In the genomic region with DNA sequence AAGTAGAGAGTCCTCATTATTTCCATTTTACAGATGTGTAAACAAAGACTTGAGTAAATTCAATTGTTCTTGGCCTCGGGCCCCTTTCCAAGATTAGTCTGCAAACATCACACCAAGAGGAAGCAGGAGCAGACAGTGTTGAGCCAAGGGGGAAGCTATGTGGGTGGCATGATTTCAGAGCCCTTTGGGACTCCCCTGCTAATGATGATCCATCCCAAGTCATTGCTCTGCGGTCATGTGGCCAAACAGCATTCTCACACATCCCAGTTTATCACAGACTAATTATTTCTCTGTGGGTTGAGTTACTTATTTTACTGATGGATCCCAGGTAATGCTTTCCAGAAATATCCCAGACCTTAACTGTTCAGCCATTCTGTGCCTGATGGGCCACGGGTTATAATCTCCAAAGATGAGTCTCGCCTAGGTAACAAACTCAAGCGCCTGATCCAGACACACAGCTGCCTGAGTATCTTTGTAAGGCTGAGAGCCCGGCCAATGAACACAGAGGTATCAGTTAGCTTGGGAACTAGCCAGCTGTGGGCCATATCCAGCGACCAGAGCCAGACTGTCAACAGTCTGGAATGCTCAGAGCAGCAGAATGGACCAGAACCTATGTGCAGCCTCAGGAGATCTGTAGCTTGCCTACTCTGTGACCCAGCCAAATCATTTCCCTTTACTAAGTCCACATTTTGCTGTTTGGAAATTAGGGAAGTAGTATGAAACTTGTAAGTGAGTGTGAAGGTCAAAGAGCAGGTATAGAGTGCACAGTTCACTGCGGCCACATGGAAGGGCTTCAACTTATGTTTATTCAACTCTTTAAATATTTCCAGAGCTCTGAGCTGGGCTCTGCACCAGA, we compare ENCODE assay signal across 9 mouse cellular contexts.
DNase-seq lines count a peak whose midpoint lies in the region; ATAC-seq and TF ChIP-seq lines count a peak whose summit lies in the region.
"Had no signal": no experiment of that assay in that cellular context is flagged by ENCODE, and none has a peak within 500 bp of the region (broad histone marks: within the 10 kb centered on the region; RNA-seq: fewer than 3 reads in every experiment).

No protein-coding gene starts in this region.

- H3K9ac ChIP-seq in intestine, embryonic 14.5 days (ENCODE audit: low read length), result no peak overlapping the region
- no peak overlapping the region for H3K9ac ChIP-seq in intestine, postnatal 0 days (ENCODE audit: low read depth, low read length)

- intact Hi-C loops in left cerebral cortex, postnatal 36 days (cut with DNase I), result no loop called here

- H3K4me1 ChIP-seq in intestine, embryonic 14.5 days (replicated peaks; ENCODE audit: control insufficient read depth, insufficient read depth, low read length), result peaks cover 37% of the 10 kb centered on the region
- H3K4me1 ChIP-seq in intestine, postnatal 0 days (replicated peaks; ENCODE audit: control insufficient read depth, insufficient read depth, low read length), result 0 out of 2 replicates have a peak, but pooled peaks cover 8% of the 10 kb centered on the region

- TF ChIP-seq CTCF in intestine, postnatal 0 days (IDR thresholded peaks at IDR 0.05; ENCODE audit: low read depth), result no peak

- DNase-seq in intestine, embryonic 14.5 days (ENCODE audit: low spot score), result no peak
- DNase-seq in gastrocnemius, adult 18-20 months (ENCODE audit: low spot score), result peak; percentile 75
- DNase-seq in heart, postnatal 4 days, result peak; percentile 71
- DNase-seq in lung, postnatal 25 days (ENCODE audit: low spot score), result peak; percentile 62
- DNase-seq in left cerebral cortex, adult 8-10 months (ENCODE audit: low spot score in 2 of 2), result no peak
- DNase-seq in MN1 (ENCODE audit: low spot score), result no peak
- no peak for DNase-seq in left cerebral cortex, postnatal 36 days (ENCODE audit: low spot score in 2 of 2)

- H3K27ac ChIP-seq in intestine, embryonic 14.5 days (ENCODE audit: low read depth), result peak overlapping the region; percentile 29; the same call in 1 of the 2 replicates
- no peak overlapping the region for H3K27ac ChIP-seq in intestine, postnatal 0 days (ENCODE audit: low read depth, low read length)

- H3K9me3 ChIP-seq in intestine, embryonic 14.5 days (ENCODE audit: control insufficient read depth, low read length), result no peaks in the 10 kb centered on the region
- H3K9me3 ChIP-seq in intestine, postnatal 0 days (ENCODE audit: control insufficient read depth), result no peaks in the 10 kb centered on the region

- H3K36me3 ChIP-seq in intestine, embryonic 14.5 days (ENCODE audit: control insufficient read depth, insufficient read depth, low read length), result no peaks in the 10 kb centered on the region
- H3K36me3 ChIP-seq in intestine, postnatal 0 days (ENCODE audit: control insufficient read depth, insufficient read depth), result no peaks in the 10 kb centered on the region

- no peak overlapping the region for H3K4me3 ChIP-seq in intestine, embryonic 14.5 days (ENCODE audit: low read depth, low read length)
- H3K4me3 ChIP-seq in intestine, postnatal 0 days (ENCODE audit: low read depth, low read length), result no peak overlapping the region

- no peak for ATAC-seq in intestine, embryonic 14.5 days (replicated peaks; ENCODE audit: low FRiP score, low TSS enrichment, low read depth)
- ATAC-seq in intestine, postnatal 0 days, result no peak

- H3K4me2 ChIP-seq in intestine, embryonic 14.5 days (ENCODE audit: low read length), result no peak overlapping the region
- H3K4me2 ChIP-seq in intestine, postnatal 0 days (replicated peaks; ENCODE audit: low read depth), result no peak overlapping the region

- no peaks in the 10 kb centered on the region for H3K27me3 ChIP-seq in intestine, embryonic 14.5 days (replicated peaks; ENCODE audit: control insufficient read depth, insufficient read depth, low read length)
- no peaks in the 10 kb centered on the region for H3K27me3 ChIP-seq in intestine, postnatal 0 days (replicated peaks; ENCODE audit: control insufficient read depth, insufficient read depth, low read length)
- H3K27me3 ChIP-seq: CH12.LX had no signal

- 40% methylated on average over 8 of the region's 8 CpGs for WGBS in intestine, embryonic 14.5 days
- WGBS in intestine, postnatal 0 days, result 43% methylated on average over 8 of the region's 8 CpGs

Comparison
In these comparisons a context has a peak if more than half of its experiments do, and no peak if none do; other contexts are left out.
1. DNase-seq: peak in gastrocnemius, adult 18-20 months (single experiment), heart, postnatal 4 days (single experiment) and lung, postnatal 25 days (single experiment); none in intestine, embryonic 14.5 days (single experiment), left cerebral cortex, adult 8-10 months (0 of 2), MN1 (single experiment) and left cerebral cortex, postnatal 36 days (0 of 2).